ENCODE assay signal across 18 mouse cellular contexts in genomic region chr1:189440741-189441140, GRCm38 (mm10). TPM values are rescaled to one million over a fixed set of nuclear protein-coding genes. Genes with fewer than 3 reads are reported as not detected.
"Had no signal": no experiment of that assay in that cellular context is flagged by ENCODE, and none has a peak within 500 bp of the region (broad histone marks: within the 10 kb centered on the region; RNA-seq: fewer than 3 reads in every experiment).

No protein-coding gene starts in this region.

- H3K9me3 ChIP-seq: midbrain, embryonic 10.5 days; midbrain, embryonic 12.5 days; midbrain, embryonic 15.5 days; neural tube, embryonic 12.5 days had no signal

- H3K4me3 ChIP-seq: midbrain, embryonic 10.5 days; midbrain, embryonic 12.5 days; midbrain, embryonic 15.5 days; neural tube, embryonic 12.5 days had no signal

- H3K27ac ChIP-seq: liver, embryonic 14.5 days; midbrain, embryonic 10.5 days; midbrain, embryonic 12.5 days; midbrain, embryonic 15.5 days; neural tube, embryonic 12.5 days had no signal

- DNase-seq: lung, adult 18-20 months; lung, embryonic 14.5 days; lung, postnatal 10 days; lung, postnatal 4 days; right cerebral cortex, postnatal 14 days; spleen, adult 18-20 months; thymus, adult 18-20 months; thymus, postnatal 14 days; thymus, postnatal 36 days had no signal

- H3K4me2 ChIP-seq: lung, embryonic 14.5 days; midbrain, embryonic 12.5 days; midbrain, embryonic 15.5 days; neural tube, embryonic 12.5 days had no signal

- ATAC-seq: midbrain, embryonic 15.5 days had no signal

- H3K36me3 ChIP-seq: midbrain, embryonic 10.5 days; midbrain, embryonic 12.5 days; midbrain, embryonic 15.5 days; neural tube, embryonic 12.5 days had no signal

- H3K4me1 ChIP-seq: midbrain, embryonic 10.5 days; midbrain, embryonic 12.5 days; midbrain, embryonic 15.5 days; neural tube, embryonic 12.5 days had no signal

- H3K27me3 ChIP-seq: midbrain, embryonic 12.5 days; midbrain, embryonic 15.5 days; neural tube, embryonic 12.5 days had no signal

- H3K9ac ChIP-seq: liver, embryonic 14.5 days; lung, embryonic 14.5 days; midbrain, embryonic 12.5 days; midbrain, embryonic 15.5 days; neural tube, embryonic 12.5 days had no signal

RNA-seq across cellular contexts. Expression of gene Kcnk2, which starts 38.7 kb away (rescaled TPM):
- total RNA-seq: megakaryocyte-erythroid progenitor cell, adult 5-6 weeks; monocyte, adult 5-6 weeks; neutrophil, adult 5-6 weeks had no signal
- polyA plus RNA-seq: liver, embryonic 16.5 days had no signal
